Mouse (Mus musculus): ENCODE data around the gene Prr36.
"Not testable (repeated sequence)": the region's sequence is repeated elsewhere in the genome, so short reads cannot be mapped to it uniquely, and the experiment has no call there.

Gene Prr36

DNA sequence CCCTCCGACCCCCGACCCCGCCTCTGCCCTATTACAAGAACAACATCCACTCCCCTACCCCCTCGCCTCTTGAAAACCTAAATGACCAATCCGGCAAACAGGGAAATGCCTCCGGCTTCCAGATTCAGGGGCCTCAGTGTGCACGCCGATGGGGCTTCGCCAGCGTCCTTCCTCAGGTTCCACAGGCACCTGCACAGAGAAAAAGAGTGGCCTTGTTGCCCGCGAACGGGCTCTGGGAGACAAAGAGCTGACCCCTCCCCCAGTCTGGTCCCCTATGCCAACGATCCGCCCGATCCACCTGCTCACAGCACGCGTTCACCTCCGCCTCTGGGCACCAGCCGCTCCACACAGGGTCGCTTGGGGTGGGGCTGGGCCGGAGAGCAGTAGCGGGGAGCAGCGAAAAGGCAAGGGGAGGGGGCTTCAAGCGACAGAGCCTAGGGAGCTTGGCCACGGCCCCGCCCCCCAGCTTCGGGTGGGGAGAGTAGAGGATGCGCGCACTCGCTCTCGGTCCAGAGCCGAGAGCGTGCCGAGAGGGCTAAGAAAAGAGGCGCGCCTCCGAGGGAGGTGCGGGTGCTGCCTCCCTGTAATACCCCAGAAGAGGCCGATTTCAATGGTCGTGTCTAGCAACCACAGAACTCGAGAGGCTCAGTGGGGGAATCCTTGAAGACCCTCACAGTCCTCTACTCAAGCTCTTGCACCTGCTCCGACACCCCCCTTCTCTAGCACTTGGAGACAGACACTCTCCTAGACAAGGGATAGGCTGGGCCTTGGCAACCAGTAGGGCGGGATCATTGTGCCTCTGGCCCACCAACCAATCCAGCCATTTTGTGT lies at the start of gene Prr36:
Prr36 (minus strand) TSS at position 669 of the 831 bp plus-strand sequence.
- no peak for DNase-seq

DNA sequence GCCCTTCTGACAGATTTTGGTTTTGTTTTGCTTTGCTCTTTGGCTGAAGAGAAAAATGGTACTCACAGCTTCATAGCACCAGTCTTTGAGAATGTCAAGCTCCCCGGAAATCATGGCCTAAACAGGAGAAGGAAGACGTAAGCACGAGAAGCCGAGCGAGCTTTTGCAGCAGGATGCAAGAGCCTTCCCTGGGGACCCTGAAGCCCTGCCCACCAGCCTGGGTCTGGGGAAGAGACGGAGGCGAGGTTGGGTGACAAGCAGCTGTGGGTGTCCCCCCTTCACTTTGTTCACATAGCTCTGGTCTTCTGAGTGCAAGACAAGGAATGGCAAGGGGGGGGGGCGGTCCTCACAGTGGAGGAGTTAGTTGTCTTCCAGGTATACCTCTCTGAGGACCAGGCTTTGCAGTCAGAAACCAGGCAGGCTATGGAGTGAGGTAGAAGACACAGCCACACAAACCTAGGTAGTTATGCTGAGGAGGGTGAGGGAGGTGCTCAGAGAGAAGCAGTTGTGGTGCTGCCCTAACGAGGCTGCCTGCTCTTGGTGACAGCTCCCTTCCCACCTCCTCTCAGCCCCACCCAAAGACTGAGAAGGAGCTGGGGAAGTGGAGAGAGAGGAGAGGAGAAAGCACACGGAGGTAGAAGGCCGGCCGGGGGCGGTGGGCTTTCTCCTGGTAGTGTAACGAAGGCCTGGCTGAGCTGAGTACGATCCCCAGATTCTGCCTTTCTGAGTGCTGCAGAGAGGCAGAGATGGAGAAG lies 48.1 kb upstream of the Prr36 start:
- no peak for DNase-seq

DNA sequence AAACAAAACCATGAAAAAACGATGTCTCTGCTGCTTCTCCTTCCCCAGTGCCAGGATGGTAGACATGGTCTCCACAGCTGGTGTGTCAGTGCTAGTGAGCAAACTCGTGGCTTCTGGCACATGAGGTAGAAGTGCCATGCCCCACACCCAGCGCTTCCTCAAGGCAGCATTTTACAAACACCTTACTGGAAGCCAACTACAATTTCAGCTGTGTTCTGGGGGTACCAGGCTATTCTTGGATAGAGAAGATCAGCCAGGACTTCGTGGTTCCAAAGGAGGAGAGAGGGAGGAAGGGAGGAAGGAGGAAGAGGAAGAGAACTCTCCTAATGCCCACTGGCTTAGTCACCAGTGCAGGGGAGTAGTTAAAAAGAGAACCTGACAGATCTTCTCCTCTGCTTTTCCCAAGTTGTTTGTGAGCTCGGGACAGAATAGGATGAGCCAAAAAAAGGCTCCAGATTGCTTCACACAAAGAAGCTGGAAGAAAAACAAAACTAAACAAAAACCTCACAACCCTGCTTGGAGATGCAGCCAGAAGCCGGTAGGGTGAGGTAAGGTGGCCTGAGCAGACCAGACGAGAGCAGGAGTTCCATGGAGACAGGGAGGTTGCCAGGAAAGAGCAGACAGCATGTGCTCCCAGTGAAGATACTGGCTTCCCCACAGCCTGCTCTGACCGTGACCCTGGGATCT lies 46.0 kb upstream of the Prr36 start:
- no peak for DNase-seq

GRCm38 (mm10) chr8:4259805-4260170 lies 42.5 kb upstream of the Prr36 start:
- DNase-seq: no peak

DNA sequence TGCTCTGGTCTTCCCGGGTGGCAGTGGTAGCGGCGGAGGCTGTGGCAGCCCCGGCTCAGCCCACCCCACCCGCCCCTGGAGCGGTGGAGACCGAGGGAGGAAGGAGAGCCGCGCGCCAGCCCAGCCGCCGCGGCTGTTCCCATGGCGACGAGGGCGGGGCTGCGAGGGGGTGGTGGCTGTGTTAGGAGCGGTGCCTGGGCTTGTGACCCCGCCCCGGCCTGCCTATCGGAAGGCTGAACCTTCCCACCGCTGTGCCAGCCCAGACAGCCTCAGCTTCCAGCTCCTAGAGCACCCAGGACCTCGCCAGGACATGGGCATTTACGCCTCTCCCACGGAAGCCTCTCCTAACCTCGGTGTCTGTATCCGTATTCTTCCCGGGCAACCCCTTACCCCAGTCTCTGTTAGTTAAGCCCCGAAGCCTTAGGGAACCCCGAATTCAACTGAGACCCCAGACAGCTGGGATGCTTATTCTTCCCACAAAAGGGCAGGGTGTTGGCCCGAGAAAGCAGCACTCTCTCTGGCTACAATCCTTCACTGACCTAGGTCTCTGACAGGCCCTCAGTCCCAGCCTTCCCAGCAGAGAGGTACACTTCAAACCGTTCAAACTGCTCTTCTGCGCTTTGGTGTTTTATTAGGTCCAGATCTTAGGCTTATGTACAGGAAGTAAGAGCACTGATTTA lies 42.0 kb upstream of the Prr36 start, which contains the start of gene Ctxn1:
Ctxn1 (minus strand) TSS at position 150 of the 680 bp plus-strand sequence.
- peak; percentile 98 for DNase-seq

DNA sequence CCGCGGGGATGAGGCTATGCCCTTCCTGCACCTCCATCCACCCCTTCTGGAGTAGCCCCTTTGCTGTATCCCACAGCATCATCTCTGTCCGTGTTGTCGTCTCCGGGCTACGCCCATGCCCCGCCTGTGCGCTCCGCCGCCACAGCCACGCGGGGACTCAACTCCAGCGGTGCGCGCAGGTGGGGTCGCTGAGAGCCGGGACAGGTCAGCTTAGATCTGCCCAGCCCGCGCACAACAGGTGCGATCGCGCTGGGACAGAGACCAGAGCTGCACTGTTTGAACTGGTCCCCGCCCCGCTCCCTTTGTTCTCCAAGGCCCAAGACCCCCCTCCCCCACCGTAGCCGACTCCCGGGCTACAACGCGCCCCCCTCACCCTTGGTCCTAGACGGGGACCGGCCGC lies 41.4 kb upstream of the Prr36 start:
- DNase-seq: no peak

- DNase-seq: peak; percentile 83
Measured at GRCm38 (mm10) chr8:4258233-4258632, 41.0 kb upstream of the Prr36 start.

GRCm38 (mm10) chr8:4257350-4257749 lies 40.1 kb upstream of the Prr36 start:
- DNase-seq: no peak

GRCm38 (mm10) chr8:4256911-4257310 lies 39.7 kb upstream of the Prr36 start:
- DNase-seq: no peak

GRCm38 (mm10) chr8:4255471-4255870 lies 38.2 kb upstream of the Prr36 start:
- DNase-seq: not testable (repeated sequence)

DNA sequence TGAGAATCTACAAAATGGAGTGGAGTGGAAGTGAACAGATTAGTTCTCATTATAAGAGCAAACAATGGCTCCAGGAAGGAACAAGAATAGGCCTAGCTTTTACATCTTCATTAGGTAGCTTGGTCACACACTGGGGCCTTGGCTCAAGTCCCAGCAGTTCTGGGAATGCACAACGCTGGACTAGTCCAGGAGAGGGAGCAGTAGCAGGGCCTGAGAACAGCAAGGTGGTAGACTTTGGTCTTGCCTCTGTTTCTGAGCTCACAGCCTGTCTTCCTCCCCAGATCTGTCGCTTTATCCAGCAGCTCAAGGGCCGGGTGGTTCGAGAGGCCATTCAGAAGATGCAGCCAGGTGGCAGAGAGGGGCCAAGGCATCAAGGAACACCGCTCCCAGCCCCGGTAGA lies 36.7 kb upstream of the Prr36 start:
- DNase-seq: no peak

DNA sequence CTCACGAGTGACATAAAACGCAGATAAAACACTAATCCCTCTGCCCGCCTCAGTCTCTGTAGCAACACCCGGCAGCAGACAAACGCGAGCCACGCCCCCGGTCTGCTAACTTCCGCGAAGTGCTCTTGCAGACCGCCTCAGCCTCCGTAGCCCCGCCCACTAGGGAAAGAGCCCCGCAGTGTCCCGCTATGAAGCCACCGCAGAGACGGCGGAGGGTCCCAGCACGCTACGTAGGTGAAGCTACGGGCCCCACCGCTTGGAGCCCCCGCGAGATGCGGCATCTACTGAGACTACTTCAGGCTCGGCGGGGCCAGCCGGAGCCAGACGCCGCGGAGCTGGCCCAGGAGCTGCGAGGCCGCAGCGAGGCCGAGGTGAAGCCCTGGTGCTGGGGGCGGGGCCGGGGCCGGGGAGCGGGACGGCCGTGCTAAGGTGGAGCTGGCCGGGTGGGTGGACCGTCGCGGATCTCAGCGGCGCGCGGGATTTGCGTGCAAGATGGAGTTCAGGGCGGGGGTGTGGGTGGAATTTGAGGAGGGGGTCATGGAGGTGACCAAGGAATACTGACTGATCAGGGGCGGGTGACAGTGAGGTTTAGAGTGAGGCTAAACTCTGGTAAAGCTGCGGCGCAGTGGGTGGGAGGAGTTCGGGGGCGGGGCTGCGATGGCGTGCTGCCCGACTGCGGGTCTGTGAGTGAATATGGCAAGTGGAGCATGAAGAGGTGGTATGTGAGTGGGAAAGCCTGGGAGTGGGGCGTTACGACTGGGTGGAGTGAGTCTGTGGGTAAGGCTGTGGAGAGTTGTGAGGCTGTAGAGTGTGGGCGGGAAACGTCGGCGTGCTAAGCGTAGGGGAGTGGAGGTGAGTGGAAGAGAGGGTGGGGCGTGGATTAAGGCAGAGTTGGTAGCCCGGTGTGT lies 35.9 kb upstream of the Prr36 start, which contains the start of gene Snapc2:
Snapc2 (plus strand) TSS at position 147 of the 908 bp plus-strand sequence.
- DNase-seq: peak; percentile 98

DNA sequence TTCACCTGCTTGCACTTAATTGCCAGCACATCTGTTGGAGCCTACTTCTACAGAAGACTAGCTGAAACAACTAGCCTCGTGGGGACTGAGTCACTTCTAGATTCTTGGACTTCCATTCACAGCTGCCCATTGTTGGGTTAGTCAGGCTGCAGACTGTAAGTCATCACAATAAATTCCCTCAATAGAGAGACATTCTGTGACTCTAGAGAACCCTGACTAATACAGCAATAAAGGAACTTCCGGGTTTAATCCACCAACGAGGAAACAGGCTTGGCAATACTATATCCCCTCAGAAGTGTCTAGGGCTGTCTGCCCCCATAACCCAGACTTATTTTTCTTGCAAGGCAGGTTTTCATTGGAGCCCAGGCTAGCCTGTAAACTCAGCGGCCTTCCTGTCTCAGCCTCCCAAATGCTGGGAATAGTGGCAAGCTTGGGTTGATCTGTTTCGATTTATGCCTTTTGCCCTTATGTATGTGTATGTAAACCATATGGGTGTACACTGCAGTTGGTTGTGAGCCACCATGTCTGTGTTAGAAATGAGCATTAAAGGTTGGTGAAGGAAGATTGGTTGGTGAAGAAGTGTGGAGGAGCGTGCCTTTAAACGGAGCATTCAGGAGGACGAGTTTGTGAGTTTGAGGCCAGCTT lies 35.0 kb upstream of the Prr36 start:
- DNase-seq: no peak

DNA sequence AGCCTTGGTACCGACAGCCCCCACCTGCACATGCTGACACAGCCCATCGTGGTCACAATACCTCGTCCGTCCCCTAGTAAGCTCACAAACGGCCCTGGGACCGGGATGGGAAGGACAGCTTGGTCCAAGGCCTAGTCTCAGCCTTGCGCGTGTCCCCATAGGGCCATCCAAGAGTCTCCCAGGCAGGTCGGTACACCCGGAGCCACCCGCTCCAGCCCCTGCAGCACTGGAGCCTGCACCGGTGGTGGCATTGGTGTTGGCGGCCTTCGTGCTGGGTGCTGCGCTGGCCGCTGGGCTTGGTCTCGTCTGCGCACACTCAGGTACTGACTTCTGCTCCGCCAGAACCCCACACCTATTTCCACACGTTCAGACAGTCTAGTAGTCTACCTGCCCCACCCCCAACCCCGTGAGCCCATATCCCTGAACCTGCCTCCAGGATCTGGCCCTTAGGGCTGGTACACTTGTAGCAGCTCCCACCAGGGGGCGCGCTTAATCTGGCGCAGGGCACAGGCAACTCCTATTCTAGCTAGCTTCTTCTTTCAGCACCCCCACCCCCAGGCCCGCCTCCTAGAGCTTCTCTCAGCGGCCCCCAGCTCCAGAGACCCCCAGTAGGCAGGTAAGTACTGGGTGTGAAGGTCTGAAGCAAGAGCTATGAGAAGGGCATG lies 33.2 kb upstream of the Prr36 start:
- peak; percentile 87 for DNase-seq

GRCm38 (mm10) chr8:4249213-4249612 lies 32.0 kb upstream of the Prr36 start:
- DNase-seq: no peak

DNA sequence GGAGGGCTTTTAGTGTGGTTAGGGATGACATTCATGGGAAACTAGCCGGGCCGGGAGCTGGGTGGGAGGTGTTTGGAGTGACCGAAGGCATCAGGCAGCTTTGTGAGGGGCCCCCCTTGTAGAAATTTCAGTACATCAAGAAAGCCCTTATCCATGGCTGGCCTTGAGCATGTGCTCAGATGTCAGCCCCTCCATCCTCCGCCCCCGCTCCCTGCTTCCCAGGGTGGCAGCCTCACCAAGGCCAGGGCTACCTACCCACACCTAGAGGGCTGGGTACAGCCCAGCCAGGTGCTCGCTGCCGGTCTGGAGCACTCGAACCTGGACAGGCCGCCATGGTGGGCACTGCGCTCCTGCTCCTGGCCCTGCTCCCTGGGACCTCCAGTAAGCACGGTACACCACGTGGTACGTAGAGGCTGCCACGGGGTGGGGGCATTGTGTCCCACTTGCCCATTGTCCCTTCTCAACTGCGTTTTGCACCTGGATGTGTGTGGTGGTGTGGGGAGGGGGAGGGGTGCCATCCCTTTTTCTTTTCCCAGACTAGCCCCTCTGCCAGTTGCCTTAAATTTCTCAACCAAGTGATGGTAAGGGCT lies 30.8 kb upstream of the Prr36 start, which contains the start of gene Tgfbr3l:
Tgfbr3l (plus strand) TSS at position 264 of the 590 bp plus-strand sequence.
- no peak for DNase-seq

DNA sequence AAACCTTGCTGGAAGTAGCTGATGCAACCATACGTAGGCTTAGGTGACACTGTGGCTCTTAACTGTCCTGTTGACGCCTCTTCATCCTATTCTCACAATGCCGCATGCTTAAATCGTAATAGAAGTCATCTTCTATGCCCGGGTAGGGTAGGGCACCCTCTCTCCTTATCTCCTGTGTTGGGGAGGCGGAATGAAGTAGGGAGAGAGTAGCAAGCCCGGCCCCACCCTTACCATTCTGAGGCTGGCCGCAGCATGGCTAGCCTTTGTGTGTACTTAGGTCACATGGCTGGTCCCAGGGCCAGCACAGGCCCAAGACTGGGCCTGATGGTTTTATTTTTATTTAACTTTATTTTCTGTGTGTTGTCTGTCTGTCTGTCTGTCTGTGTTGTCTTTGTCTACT lies 30.0 kb upstream of the Prr36 start:
- no peak for DNase-seq

- DNase-seq: no peak
Measured at GRCm38 (mm10) chr8:4245737-4246136, 28.5 kb upstream of the Prr36 start.

DNA sequence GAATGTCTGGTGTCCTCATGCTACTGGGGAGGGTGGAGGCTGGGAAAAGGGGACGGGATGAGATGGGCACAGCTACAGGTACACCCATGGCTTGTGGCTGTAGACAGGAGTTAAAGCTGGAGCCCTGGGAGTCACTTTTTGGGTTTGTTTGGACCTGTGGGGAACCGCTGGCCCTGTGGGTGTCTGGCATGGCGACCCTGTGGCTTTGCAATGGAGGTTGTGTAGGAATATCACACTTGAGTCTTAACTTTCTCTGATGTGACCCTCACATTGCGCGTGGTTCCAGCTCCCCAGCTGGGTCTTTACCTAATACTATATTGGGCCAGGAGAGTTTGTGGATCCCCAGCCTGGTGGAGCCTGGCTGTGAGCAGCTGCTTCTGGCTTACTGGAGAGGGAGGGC lies 27.8 kb upstream of the Prr36 start:
- no peak for DNase-seq
